Mouse (Mus musculus) v-Abl transformed pro-B cells (cell line): Measurements from ENCODE around the gene Taok2.

Experiments
- in situ Hi-C, 2 experiments: fragments of 400-800 bp; cut with MboI; formaldehyde crosslinking; loops; one replicate each; pipeline ENCODE4 v1.15.1; 2025; ENCODE audit not compliant: unreplicated experiment in 2 of 2

The Taok2 gene

DNA sequence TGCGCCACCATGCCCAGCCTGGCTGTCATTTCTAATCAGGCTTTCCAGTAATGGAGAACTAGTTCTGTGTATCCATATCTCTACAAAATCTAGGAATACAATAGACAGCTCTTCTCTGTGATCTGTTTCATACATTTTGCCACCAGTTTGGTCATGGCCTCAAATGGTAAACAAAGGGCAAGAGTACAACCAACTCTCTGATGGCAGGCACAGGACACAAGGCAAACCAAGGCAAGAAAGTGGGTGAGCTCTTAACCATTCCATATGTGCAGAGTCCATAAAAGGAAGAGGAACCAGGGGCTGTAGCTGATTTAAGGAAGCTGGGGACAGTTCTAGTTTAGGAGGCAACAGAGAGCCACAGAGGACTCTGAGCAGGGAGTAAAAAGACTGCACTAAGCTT, 7.3 kb downstream of the Taok2 start:
- in situ Hi-C loops: no loop called here

DNA sequence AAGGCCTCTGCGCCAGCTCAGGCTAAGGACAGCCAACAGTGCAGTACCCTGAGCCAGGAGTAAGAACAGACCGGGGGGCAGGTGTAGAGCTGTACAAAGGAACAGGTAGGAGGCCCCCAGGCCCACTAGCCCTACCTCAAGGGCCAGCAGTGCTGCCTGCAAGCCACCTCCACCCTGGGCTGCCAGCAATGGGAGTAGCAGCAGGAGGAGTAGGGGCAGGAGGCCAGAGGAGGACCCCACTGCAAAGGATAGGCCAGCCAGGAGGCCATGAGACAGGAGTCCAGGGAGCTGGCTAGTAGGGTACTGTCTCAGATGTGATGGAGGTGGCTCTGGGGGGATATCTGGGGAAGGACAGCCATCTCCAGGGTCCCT, 14.0 kb downstream of the Taok2 start:
- in situ Hi-C loops: no loop called here

DNA sequence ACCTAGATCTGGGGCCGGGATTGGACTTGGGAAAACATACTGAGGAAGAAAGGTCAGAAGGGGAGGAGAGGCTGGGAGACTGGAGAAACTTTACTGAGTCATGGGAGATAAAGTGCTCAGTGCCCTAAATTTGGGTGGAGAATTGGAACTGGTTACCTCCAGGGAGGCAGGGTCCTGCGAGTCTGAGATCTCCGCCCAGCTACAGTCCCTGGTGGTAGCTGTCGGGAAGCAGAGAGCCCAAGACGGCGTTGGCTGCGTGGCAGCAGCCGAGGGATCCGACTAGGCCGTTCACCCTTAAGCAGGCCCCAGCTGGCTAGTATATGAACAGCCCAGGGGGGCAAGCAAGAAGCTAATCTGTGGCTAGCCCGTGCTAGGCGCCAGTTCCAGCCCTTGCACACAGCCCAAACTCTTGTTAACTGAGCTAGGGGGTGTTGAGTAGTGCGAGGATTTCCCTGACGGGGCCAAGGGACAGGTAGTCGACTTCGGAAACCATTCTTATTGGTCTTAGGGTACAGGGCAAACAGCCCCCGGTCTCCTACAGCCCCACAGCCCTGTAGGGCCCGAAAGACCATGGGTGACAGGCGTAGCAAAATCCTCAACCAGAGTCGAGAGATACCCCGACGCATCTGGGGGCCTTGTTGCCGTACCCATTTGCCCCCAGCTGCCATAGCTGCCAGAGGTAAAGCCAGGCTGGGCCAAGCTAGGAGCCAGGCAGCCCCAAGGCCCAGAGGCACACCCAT, 14.6 kb downstream of the Taok2 start:
- in situ Hi-C loops: no loop called here

DNA sequence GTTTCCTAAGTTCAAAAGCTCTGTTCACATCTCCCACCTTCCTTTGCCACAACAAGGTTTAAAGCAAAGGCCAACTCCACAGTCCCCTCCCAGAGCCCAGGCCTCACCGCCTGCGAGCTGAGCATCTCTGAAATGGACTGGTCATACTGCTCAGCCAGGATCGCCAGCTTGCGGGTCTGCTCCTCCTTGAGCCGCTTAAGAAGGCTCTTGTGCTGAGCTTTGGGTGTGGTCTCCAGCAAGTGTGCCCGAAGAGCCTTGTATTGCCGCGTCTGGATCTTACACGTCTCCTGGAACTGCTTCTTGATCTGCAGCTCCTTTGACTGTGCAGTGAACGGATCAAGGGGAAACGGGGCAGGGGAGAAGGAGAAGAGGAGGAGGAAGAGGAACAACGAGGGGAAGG, 16.5 kb downstream of the Taok2 start:
- in situ Hi-C loops: no loop called here

DNA sequence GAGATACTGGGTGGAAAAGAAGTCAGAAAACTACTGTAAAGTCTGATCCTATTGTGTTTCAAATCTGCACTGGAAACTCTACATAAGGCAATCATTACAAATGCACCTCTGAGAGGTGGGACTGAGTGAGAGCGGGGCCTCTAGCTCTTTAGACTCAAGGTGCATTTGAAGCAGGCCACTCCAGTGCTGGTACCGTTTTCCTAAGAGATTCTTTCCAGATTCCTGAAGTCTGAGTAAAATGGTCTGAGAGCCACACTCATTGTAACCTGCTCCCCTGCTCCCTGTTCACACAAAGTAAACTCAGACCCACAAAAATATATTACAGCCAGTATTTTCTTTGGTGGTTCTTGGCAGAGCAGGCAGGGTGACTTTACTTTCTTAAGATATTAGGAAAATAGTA, 17.0 kb downstream of the Taok2 start:
- in situ Hi-C loops: no loop called here

DNA sequence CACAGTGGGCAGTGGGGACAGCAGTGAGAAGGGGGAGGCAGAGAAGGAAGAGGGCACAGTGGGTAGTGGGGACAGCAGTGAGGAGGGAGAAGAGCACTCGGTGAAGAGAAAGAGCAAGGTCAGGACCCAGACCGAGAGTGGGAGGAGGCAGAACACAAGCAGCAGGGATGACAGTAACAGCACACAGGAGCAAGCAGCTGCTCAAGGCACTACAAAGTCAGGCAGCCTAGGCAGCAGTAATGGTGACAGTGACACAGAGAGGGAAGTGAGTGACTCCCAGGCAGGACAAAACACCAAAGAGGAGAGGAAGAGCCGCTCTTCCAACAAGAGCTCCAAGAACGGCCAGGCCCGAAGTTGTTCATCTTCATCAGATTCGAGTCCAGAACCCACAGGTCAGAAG, 20.7 kb downstream of the Taok2 start:
- in situ Hi-C loops: no loop called here

DNA sequence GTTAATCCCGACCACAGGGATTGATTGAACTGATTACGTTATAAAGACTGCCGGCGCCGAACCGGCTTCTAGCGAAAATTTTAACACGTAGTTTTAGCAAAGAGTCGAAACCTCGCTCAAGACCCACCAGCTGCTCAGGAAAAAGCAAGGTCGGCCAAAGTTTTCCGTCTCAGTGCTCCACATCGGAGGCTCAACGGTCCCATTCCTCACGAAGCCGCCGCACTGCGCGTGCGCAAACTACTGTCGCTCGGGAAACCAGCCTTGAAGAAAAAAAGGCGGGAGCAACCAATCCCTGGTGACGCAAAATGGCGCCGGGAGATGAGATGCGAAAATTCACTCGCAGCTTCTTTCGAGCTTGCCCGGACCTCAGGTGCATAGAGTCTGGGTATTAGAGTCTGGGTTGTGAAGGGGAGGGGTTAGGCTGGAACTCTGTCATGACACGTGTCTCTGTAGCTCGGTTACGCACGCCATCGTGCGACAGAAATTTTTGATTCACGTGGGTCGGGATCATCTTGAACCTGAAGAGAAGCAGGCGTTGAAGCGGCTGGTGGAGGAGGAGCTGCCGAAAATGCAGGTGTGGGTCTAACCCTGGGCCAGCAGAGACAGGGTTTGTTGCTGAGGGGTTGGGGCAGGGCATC, 22.2 kb downstream of the Taok2 start, which contains the start of gene Ino80e:
Gene Ino80e, minus strand, starts transcription at position 231 of the 638 bp plus-strand sequence.
- in situ Hi-C loops: no loop called here

DNA sequence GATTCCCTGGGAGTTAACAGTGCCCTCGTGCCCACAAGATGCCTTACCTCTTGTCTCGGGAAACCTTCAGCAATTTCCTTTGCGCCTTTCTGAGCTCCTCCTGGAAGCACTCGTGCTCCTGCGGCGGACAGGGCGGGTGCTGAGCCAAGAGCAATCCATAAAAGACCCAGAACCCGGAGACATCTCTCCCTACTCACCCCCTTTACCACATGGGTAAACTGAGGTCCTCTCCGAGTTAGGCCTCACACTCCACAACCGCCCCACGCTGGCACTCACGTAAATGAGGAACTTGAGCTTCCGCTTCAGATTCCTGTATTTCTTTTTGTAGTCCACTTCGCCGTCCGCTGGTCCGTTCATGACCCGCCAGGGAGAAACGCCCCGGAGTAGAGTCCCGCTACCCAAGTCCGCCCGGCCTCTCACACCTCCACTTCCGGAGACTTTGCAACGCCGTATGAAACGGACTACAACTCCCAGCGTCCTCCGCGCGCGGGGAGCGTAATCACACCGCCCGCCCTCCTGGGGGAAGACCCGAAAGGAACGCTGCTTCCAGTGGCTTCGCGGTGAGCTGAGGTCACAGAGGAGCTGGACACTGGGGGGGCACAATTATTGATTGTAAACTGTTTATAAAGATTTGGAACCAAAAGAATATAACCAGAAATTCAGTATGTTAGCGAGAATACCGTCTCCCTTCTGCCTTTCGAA, 22.9 kb downstream of the Taok2 start, which contains the start of gene Hirip3:
Gene Hirip3, plus strand, starts transcription at position 544 of the 702 bp plus-strand sequence.
- in situ Hi-C loops: no loop called here

DNA sequence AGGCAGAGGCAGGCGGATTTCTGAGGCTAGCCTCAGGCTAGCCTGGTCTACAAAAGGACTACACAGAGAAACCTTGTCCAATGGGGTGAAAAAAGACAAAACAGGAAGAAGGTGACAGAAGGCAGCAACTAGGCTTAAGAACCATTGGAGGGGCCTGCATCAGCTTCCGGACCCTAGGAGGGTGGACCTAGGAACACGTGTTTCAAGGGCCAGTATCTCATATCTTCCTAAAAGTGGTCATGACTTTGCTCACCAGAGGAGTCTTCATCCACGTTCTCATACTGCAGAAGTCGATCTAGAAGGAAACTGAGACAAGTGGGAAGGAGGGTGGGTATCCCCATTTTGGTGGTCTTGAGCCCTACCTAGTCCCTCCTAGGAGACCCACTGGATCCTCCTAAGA, 23.5 kb downstream of the Taok2 start:
- in situ Hi-C loops: no loop called here

DNA sequence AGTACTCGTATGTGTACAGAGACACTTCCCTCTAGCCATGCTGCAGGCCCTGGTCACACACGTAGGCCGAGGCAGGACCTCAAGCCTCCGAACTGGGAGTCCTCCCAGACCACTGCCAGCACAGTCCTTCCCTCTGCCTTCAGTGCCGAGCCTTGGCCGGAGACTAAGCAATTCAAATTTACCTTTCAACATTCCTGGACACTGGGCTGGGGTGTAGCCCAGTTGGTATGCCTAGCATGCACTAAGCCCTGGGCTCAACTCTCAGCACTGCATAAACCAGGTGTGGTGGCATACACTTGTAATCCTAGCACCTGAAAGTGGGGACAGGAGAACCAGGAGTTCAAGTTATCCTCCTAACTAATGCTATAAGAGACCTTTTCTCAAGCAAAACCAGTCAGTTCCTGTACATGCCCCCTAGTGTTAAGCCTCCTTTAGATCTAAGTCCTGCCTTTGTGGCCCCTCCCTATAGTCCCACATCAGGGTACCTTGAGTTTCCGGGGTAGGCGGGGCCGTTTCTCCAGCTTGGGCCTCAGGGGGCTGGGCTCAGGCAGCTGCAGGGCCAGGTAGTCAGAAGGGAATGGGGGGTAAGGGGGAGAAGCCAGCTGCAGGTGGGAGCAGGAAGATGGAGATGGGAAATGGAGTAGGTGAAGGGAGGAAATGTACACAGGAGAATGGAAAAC, 27.6 kb downstream of the Taok2 start:
- in situ Hi-C loops: no loop called here

DNA sequence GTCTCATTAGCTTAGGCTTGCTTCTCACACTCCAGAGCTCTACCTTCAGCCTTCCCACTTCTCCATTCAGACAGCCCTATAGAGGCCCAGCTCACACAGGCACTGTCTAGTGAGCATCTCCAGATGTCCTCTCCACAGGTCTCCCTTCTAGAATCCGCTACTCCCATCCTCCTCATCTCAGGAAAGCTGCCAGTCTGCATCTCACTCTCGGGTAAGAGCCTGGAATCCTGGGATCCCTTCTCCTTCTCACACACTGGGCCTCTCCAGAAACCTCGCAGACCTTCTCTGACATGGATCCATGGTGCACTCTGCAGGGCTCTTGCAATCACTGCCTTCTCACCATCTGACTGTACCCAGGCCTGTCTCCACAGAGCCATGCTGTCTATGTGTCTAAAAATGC, 28.9 kb downstream of the Taok2 start:
- in situ Hi-C loops: no loop called here

DNA sequence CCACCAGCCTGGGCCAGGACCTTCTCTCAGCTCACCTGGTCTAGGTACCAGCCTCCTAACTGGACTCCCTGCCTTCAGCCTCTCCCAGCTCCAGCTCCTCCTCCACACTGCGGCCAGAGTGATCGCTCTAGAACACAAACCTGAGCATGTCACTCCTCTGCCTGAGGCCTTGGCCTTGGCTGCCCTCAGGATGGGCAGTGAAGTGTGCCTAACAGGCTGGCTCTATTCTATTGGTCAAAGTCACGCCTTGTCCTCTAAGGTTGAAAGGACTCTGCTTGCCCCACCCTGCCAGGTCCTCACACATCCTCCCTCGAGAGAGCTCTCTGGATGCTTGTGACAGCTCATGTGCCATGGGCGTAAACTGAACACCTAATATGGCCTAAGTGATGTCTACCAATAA, 31.0 kb downstream of the Taok2 start:
- in situ Hi-C loops: no loop called here

DNA sequence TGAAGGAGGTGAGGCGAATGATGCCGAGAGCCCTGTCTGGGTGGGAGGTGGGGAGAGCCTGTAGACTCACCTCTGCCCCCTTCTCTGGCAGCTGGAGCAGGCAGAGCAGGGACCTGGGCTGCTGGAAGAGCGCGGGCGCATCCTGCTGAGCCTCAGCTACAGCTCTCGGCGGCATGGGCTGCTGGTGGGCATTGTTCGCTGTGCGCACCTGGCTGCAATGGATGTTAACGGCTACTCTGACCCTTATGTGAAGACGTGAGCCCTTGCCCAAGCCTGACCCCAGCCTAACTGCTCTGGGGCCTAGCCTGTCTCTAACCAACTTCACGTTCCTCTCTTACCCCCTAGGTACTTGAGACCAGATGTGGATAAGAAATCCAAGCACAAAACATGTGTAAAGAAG, 33.3 kb downstream of the Taok2 start:
- in situ Hi-C loops: no loop called here

DNA sequence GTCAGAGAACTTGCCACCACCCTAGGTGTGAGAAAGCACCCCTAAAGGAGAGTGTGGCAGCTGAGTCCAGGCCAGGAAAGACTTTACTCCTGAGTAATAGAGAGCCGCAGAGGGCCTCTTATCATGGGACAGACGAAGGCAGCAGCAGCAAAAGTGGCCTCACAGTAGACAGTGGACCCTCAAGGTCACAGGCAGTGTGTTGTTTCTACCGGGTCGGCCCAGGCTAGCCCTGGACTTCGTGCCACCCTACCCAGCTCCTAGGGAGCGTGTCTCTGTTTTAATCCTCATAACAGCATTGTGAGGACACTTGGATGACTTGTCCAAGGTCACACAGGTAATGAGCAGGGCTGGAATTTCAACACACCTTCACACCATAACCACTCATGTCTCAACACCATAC, 34.3 kb downstream of the Taok2 start:
- in situ Hi-C loops: no loop called here

DNA sequence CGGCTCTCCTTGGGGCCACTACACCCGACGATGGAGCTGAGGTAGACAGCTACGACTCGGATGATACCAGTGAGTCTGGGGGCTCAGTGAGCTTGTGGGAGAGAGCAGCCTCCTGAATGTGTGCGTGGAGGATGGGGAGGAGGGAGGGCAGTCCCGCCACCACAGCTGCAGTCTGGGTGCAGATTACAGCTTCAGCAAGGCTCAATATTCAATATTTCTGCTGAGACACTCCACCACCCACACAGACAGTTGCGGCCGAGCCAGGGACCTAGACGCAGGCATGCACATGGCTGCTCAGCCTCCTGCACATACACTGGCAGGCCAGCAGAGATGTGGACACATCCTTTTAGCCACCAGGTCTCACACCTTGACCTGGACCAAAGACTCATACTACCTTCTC, 35.7 kb downstream of the Taok2 start:
- in situ Hi-C loops: loop anchor here in 1 of 2 experiments (25.0 kb wide), 1 partner anchor 114 kb away; the partner anchor contains the start of gene Sez6l2

DNA sequence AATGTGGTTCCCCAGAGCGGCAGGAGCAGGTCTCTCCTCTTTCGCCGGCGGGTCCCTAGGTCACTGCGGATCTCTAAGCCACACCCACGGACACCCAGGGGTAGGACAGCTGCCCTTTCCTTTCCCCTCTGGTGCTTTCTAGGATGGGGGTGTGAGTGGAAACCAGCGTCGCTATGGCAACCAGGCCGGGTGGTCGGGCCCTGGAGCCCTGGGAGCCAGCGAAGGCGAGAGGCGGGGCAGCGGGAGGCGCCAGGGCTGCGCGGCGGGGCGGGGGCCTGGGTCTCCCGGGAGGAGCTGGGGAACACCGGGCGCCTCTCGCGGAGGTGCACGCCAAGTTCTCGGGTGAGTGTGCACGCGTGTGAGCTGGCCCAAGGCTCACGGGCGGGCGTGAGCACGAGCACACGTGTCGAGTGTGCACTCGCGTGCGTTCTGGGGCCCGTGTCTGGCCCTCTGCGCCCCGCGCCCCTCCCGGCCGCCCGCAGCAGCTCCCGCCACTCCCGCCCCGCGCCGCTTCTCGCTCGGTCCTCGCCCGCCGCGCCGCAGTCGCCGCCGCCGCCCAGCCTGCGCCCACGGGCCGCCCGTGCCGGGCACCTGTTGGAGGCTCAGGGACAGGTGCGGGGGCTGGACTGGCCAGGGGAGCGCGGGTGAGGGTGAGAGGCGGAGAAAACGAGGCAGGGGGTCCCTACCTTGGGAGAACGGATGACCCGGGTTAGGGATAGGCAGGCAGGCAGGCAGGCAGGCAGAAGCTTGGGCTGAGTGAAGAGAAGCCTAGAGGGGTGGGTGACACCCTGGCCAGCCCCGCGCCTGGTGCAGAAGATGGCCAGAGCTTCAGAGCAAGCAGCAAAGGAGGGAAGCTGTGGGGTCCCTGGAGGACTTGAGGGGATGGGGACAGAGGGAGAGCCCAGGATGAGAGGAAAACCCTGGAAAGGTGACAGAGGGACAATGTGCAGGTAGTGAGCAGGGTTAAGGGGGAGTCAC, 36.8 kb downstream of the Taok2 start:
- in situ Hi-C loops: loop anchor here in 1 of 2 experiments (25.0 kb wide), 1 partner anchor 115 kb away; the partner anchor contains the start of gene Sez6l2

DNA sequence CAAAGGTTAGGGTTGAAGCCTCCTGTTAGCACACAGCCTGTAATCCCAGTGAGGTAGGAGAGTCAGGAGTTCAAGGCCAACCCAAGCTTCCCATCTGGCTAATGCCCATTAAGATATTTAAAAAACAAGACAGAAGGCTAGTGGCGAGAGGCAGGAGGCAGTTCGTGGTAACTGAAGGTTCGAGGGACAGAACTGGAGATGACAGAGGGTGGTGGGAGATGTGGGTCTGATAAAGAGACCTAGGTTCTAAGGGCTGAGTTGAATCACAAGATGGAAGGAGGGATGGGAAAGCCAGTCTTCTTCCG, 37.4 kb downstream of the Taok2 start, which contains the start of gene Doc2a:
Gene Doc2a, plus strand, starts transcription at position 301 of the 305 bp plus-strand sequence.
- in situ Hi-C loops: loop anchor here in 1 of 2 experiments (25.0 kb wide), 1 partner anchor 115 kb away; the partner anchor contains the start of gene Sez6l2

DNA sequence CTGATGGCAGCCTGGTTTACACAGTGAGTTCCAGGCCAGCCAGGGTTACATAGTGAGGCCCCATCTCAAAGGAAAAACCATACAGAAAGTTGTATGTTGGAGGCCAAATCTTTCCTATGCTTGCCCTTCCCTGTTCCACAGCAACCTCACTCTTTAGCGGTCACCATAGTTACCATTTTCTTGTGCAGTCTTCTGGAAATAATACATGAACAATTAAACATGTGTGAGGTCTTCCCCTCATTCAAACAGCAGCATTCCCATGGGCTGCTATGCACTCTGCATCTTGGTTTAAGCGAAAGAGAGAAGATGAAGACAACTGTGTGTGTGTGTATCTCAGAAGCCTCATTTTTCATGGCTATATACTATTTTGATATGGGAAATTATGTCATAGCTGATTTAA, 39.0 kb downstream of the Taok2 start:
- in situ Hi-C loops: loop anchor here in 1 of 2 experiments (25.0 kb wide), 1 partner anchor 117 kb away; the partner anchor contains the start of gene Sez6l2

DNA sequence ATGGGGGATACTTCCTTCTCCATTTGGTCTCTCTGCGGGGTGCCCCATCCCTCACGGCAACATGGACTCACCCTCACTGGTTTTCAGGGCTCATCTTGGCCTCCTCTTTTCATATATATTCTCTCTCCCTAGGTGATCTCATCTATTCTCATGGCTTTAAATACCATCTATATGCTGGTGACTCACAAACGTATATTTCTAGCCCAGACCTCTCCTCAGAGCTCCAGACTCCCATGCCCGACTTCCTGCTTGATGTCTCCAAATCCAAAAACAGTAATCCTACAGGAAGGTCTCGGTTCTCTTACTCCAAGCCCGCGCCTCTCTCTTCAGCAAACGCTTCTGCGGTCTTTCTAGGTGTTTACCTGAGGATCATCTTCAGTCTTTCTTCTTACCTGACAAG, 41.2 kb downstream of the Taok2 start:
- in situ Hi-C loops: loop anchor here in 1 of 2 experiments (25.0 kb wide), 1 partner anchor 119 kb away; the partner anchor contains the start of gene Sez6l2
